Mouse (Mus musculus): ENCODE measurements around the gene Klhl32.
"Not testable (repeated sequence)": the region's sequence is repeated elsewhere in the genome, so short reads cannot be mapped to it uniquely, and the experiment has no call there.

The Klhl32 gene

GRCm38 (mm10) chr4:24795180-24795579, 55.7 kb downstream of the Klhl32 start:
- no peak for DNase-seq

- DNase-seq: no peak
These were observed 57.1 kb downstream of the Klhl32 start for GRCm38 (mm10) chr4:24793726-24794345.

GRCm38 (mm10) chr4:24792416-24792981, 58.4 kb downstream of the Klhl32 start:
- no peak for DNase-seq

- no peak for DNase-seq
These were observed 61.6 kb downstream of the Klhl32 start for GRCm38 (mm10) chr4:24789331-24789730.

GRCm38 (mm10) chr4:24785757-24786532, 65.0 kb downstream of the Klhl32 start:
- no peak for DNase-seq

GRCm38 (mm10) chr4:24765919-24766318, 85.0 kb downstream of the Klhl32 start:
- DNase-seq: no peak

- no peak for DNase-seq
These were observed 85.5 kb downstream of the Klhl32 start for GRCm38 (mm10) chr4:24765469-24765868.

GRCm38 (mm10) chr4:24764558-24764957, 86.4 kb downstream of the Klhl32 start:
- no peak for DNase-seq

GRCm38 (mm10) chr4:24763451-24763850, 87.5 kb downstream of the Klhl32 start:
- peak; percentile 10 to 35 for DNase-seq

GRCm38 (mm10) chr4:24758954-24759353, 92.0 kb downstream of the Klhl32 start:
- DNase-seq: peak; percentile 11 to 19

- DNase-seq: no peak
These were observed 98.3 kb downstream of the Klhl32 start for GRCm38 (mm10) chr4:24752517-24753208.

GRCm38 (mm10) chr4:24737080-24737479, 113.8 kb downstream of the Klhl32 start:
- DNase-seq: no peak

GRCm38 (mm10) chr4:24720834-24721233, 130.1 kb downstream of the Klhl32 start:
- peak; percentile 35 to 65 for DNase-seq

GRCm38 (mm10) chr4:24715559-24715958, 135.4 kb downstream of the Klhl32 start:
- no peak for DNase-seq

- DNase-seq: no peak
These were observed 136.6 kb downstream of the Klhl32 start for GRCm38 (mm10) chr4:24714367-24714766.

GRCm38 (mm10) chr4:24698528-24699117, 152.3 kb downstream of the Klhl32 start:
- DNase-seq: peak in 1 of 2 experiments; percentile 16

- no peak for DNase-seq
These were observed 170.8 kb downstream of the Klhl32 start for GRCm38 (mm10) chr4:24680080-24680479.

GRCm38 (mm10) chr4:24670007-24670406, 180.9 kb downstream of the Klhl32 start:
- no peak for DNase-seq

- DNase-seq: no peak
These were observed 191.7 kb downstream of the Klhl32 start for GRCm38 (mm10) chr4:24659218-24659617.

GRCm38 (mm10) chr4:24644735-24645134, 206.2 kb downstream of the Klhl32 start:
- DNase-seq: not testable (repeated sequence)

GRCm38 (mm10) chr4:24642306-24642705, 208.6 kb downstream of the Klhl32 start:
- no peak for DNase-seq

- DNase-seq: peak; percentile 54 to 56
These were observed 219.6 kb downstream of the Klhl32 start for GRCm38 (mm10) chr4:24631177-24631911.

Data from cerebellum, postnatal 36 days (tissue).